ENCODE assay signal across 8 mouse cellular contexts in the genomic region with DNA sequence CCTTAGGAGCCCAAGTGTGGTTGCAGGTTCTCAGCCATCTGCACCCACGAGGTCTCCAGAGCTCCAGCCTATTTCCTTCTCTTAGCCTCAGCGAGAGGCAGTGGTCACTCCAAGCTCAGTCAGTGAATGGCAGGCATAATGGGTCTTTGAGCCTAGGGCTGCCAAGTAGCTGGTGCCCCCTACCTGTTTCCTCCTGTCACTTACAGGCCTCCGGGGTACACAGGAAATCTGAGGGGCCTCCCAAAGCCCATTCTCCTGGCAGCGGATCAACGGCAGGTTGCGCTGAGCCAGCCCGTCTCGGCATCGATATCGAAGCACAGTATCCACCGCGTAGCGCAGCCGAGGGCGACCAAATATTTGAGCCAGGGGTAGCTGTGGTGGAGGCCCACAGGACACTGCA. TPM values are rescaled to one million over a fixed set of nuclear protein-coding genes. Genes with fewer than 3 reads are reported as not detected.
DNase-seq lines count a peak whose midpoint lies in the region; ATAC-seq and TF ChIP-seq lines count a peak whose summit lies in the region.

No protein-coding gene starts in this region.

- DNase-seq in heart, adult 18-20 months = no peak
- DNase-seq in forebrain, embryonic 14.5 days (ENCODE audit: low spot score) = peak; percentile 55
- DNase-seq in layer of hippocampus, postnatal 25 days (ENCODE audit: extremely low spot score in 1 of 2, low spot score in 1 of 2) = no peak
- no peak for DNase-seq in adrenal gland, postnatal 25 days

- 11% methylated on average over 15 of the region's 15 CpGs for WGBS in heart, embryonic 12.5 days
- 4% methylated on average over 15 of the region's 15 CpGs for WGBS in forebrain, embryonic 14.5 days
- 3% methylated on average over 15 of the region's 15 CpGs for WGBS in liver, embryonic 16.5 days (ENCODE audit: insufficient replicate concordance)

- peak; percentile 2; the same call in 1 of the 2 replicates for TF ChIP-seq CTCF in E14TG2a.4 (conservative IDR thresholded peaks at IDR 0.05; ENCODE audit: low read length)

- H3K36me3 ChIP-seq in heart, embryonic 12.5 days = no peaks in the 10 kb centered on the region
- no peaks in the 10 kb centered on the region for H3K36me3 ChIP-seq in E14TG2a.4 (ENCODE audit: insufficient read depth, low read length)
- no peaks in the 10 kb centered on the region for H3K36me3 ChIP-seq in forebrain, embryonic 14.5 days (ENCODE audit: control insufficient read depth, insufficient read depth, low read length)
- no peaks in the 10 kb centered on the region for H3K36me3 ChIP-seq in liver, embryonic 16.5 days (ENCODE audit: control insufficient read depth, insufficient read depth)

- ATAC-seq in heart, embryonic 12.5 days (ENCODE audit: insufficient number of reproducible peaks, low FRiP score) = no peak
- no peak; the same call in 1 of the 2 replicates for ATAC-seq in forebrain, embryonic 14.5 days
- no peak for ATAC-seq in liver, embryonic 16.5 days (ENCODE audit: low read depth)
- ATAC-seq in erythroid progenitor cell, adult 5-6 weeks (replicated peaks; ENCODE audit: low FRiP score, poor library complexity, severe bottlenecking) = no peak

- peak overlapping the region; percentile 70 for H3K4me2 ChIP-seq in heart, embryonic 12.5 days
- H3K4me2 ChIP-seq in forebrain, embryonic 14.5 days (ENCODE audit: low read length) = peak overlapping the region; percentile 73
- H3K4me2 ChIP-seq in liver, embryonic 16.5 days (ENCODE audit: low read depth, low read length) = peak overlapping the region; percentile 53

- no peaks in the 10 kb centered on the region for H3K9me3 ChIP-seq in heart, embryonic 12.5 days (replicated peaks)
- no peaks in the 10 kb centered on the region for H3K9me3 ChIP-seq in E14TG2a.4 (ENCODE audit: low read length)
- H3K9me3 ChIP-seq in forebrain, embryonic 14.5 days (replicated peaks; ENCODE audit: control insufficient read depth, low read length) = no peaks in the 10 kb centered on the region
- no peaks in the 10 kb centered on the region for H3K9me3 ChIP-seq in liver, embryonic 16.5 days (replicated peaks; ENCODE audit: control insufficient read depth, low read length)

- peak overlapping the region; percentile 51 for H3K9ac ChIP-seq in heart, embryonic 12.5 days
- H3K9ac ChIP-seq in forebrain, embryonic 14.5 days (ENCODE audit: low read length) = peak overlapping the region; percentile 62
- H3K9ac ChIP-seq in liver, embryonic 16.5 days (ENCODE audit: low read depth, low read length) = no peak overlapping the region

- H3K4me3 ChIP-seq in heart, embryonic 12.5 days = peak overlapping the region; percentile 38
- H3K4me3 ChIP-seq in E14TG2a.4 (replicated peaks; ENCODE audit: low read length) = peak overlapping the region; percentile 73
- peak overlapping the region; percentile 37 for H3K4me3 ChIP-seq in forebrain, embryonic 14.5 days (ENCODE audit: low read depth, low read length)
- peak overlapping the region; percentile 14 for H3K4me3 ChIP-seq in liver, embryonic 16.5 days (ENCODE audit: low read depth, low read length)

- peaks cover 51% of the 10 kb centered on the region for H3K4me1 ChIP-seq in heart, embryonic 12.5 days (replicated peaks)
- peaks cover 57% of the 10 kb centered on the region for H3K4me1 ChIP-seq in E14TG2a.4 (replicated peaks; ENCODE audit: low read depth, low read length)
- peaks cover 37% of the 10 kb centered on the region for H3K4me1 ChIP-seq in forebrain, embryonic 14.5 days (ENCODE audit: control insufficient read depth, insufficient read depth, low read length)
- peaks cover 9% of the 10 kb centered on the region for H3K4me1 ChIP-seq in liver, embryonic 16.5 days (ENCODE audit: control insufficient read depth, low read depth, low read length)

- H3K27me3 ChIP-seq in heart, embryonic 12.5 days (replicated peaks) = peaks cover 47% of the 10 kb centered on the region
- H3K27me3 ChIP-seq in E14TG2a.4 (ENCODE audit: insufficient read depth, low read length) = peaks cover 88% of the 10 kb centered on the region
- H3K27me3 ChIP-seq in forebrain, embryonic 14.5 days (replicated peaks; ENCODE audit: control insufficient read depth, insufficient read depth, low read length) = no peaks in the 10 kb centered on the region
- peaks cover 20% of the 10 kb centered on the region for H3K27me3 ChIP-seq in liver, embryonic 16.5 days (ENCODE audit: control insufficient read depth, insufficient read depth, low read depth, low read length)

- no peak overlapping the region for H3K27ac ChIP-seq in heart, embryonic 12.5 days (ENCODE audit: poor library complexity, severe bottlenecking)
- H3K27ac ChIP-seq in forebrain, embryonic 14.5 days (ENCODE audit: low read depth, low read length) = peak overlapping the region; percentile 40
- H3K27ac ChIP-seq in liver, embryonic 16.5 days (ENCODE audit: low read length) = no peak overlapping the region

RNA-seq across cellular contexts. Expression of a gene that starts 12.0 kb away (rescaled TPM):
- 0.09 and 0.15 TPM in 2 replicates for polyA plus RNA-seq in heart, embryonic 12.5 days (2016; fragmentation: Nextera tagmentation; extraction: Ambion mirVana)
- under 1 TPM in 1 of 2 experiments, not detected in 1; 0.32 TPM for total RNA-seq in heart, adult 18-20 months (2021)
- polyA plus RNA-seq in forebrain, embryonic 14.5 days (2014; fragmentation: Nextera tagmentation; extraction: Ambion mirVana) = 13.5 and 21.9 TPM in 2 replicates
- polyA plus RNA-seq in liver, embryonic 16.5 days (2015; fragmentation: Nextera tagmentation; extraction: Ambion mirVana) = 0.04 TPM in 1 of 2 replicates, not detected in the other
- not detected in 2 replicates for total RNA-seq in erythroid progenitor cell, adult 5-6 weeks (2015; ENCODE audit: low replicate concordance)
- total RNA-seq in erythroid progenitor cell, adult 5-6 weeks (2017; ENCODE audit: low replicate concordance) = not detected in 2 replicates
- 100 to 1,000 TPM; 329 to 388 TPM for total RNA-seq in layer of hippocampus, postnatal 25 days (2021)
- total RNA-seq in adrenal gland, postnatal 25 days (2021) = 62.8 and 74.9 TPM in 2 replicates

RNA-seq across cellular contexts. Expression of a gene that starts 17.2 kb away (rescaled TPM):
- polyA plus RNA-seq in heart, embryonic 12.5 days (2016; fragmentation: Nextera tagmentation; extraction: Ambion mirVana) = 33.0 and 34.6 TPM in 2 replicates
- 10 to 100 TPM; 12.5 to 24.8 TPM for total RNA-seq in heart, adult 18-20 months (2021)
- polyA plus RNA-seq in forebrain, embryonic 14.5 days (2014; fragmentation: Nextera tagmentation; extraction: Ambion mirVana) = 23.1 and 27.8 TPM in 2 replicates
- polyA plus RNA-seq in liver, embryonic 16.5 days (2015; fragmentation: Nextera tagmentation; extraction: Ambion mirVana) = 1.2 and 1.4 TPM in 2 replicates
- total RNA-seq in erythroid progenitor cell, adult 5-6 weeks (2015; ENCODE audit: low replicate concordance) = not detected in 2 replicates
- not detected in 2 replicates for total RNA-seq in erythroid progenitor cell, adult 5-6 weeks (2017; ENCODE audit: low replicate concordance)
- total RNA-seq in layer of hippocampus, postnatal 25 days (2021) = 1 to 10 TPM; 4.6 to 5.5 TPM
- total RNA-seq in adrenal gland, postnatal 25 days (2021) = 8.7 and 9.3 TPM in 2 replicates

RNA-seq across cellular contexts. Expression of a gene that starts 39.3 kb away (rescaled TPM):
- 0.08 and 0.17 TPM in 2 replicates for polyA plus RNA-seq in heart, embryonic 12.5 days (2016; fragmentation: Nextera tagmentation; extraction: Ambion mirVana)
- total RNA-seq in heart, adult 18-20 months (2021) = not detected
- 0.52 TPM in 1 of 2 replicates, not detected in the other for polyA plus RNA-seq in forebrain, embryonic 14.5 days (2014; fragmentation: Nextera tagmentation; extraction: Ambion mirVana)
- polyA plus RNA-seq in liver, embryonic 16.5 days (2015; fragmentation: Nextera tagmentation; extraction: Ambion mirVana) = not detected in 2 replicates
- not detected in 2 replicates for total RNA-seq in erythroid progenitor cell, adult 5-6 weeks (2015; ENCODE audit: low replicate concordance)
- total RNA-seq in erythroid progenitor cell, adult 5-6 weeks (2017; ENCODE audit: low replicate concordance) = not detected in 2 replicates
- 10 to 100 TPM in 1 of 2 experiments, 1 to 10 TPM in 1; 7.3 to 12.0 TPM for total RNA-seq in layer of hippocampus, postnatal 25 days (2021)
- not detected in 2 replicates for total RNA-seq in adrenal gland, postnatal 25 days (2021)

RNA-seq across cellular contexts. Expression of a gene that starts 39.6 kb away (rescaled TPM):
- polyA plus RNA-seq in heart, embryonic 12.5 days (2016; fragmentation: Nextera tagmentation; extraction: Ambion mirVana) = 7.3 and 8.0 TPM in 2 replicates
- not detected for total RNA-seq in heart, adult 18-20 months (2021)
- polyA plus RNA-seq in forebrain, embryonic 14.5 days (2014; fragmentation: Nextera tagmentation; extraction: Ambion mirVana) = 32.8 and 35.9 TPM in 2 replicates
- polyA plus RNA-seq in liver, embryonic 16.5 days (2015; fragmentation: Nextera tagmentation; extraction: Ambion mirVana) = 0.09 and 0.25 TPM in 2 replicates
- total RNA-seq in erythroid progenitor cell, adult 5-6 weeks (2015; ENCODE audit: low replicate concordance) = not detected in 2 replicates
- not detected in 2 replicates for total RNA-seq in erythroid progenitor cell, adult 5-6 weeks (2017; ENCODE audit: low replicate concordance)
- total RNA-seq in layer of hippocampus, postnatal 25 days (2021) = 1 to 10 TPM; 2.2 to 2.3 TPM
- total RNA-seq in adrenal gland, postnatal 25 days (2021) = not detected in 2 replicates

RNA-seq across cellular contexts. Expression of a gene that starts 54.8 kb away (rescaled TPM):
- 19.2 and 19.7 TPM in 2 replicates for polyA plus RNA-seq in heart, embryonic 12.5 days (2016; fragmentation: Nextera tagmentation; extraction: Ambion mirVana)
- 10 to 100 TPM; 10.9 to 12.3 TPM for total RNA-seq in heart, adult 18-20 months (2021)
- polyA plus RNA-seq in forebrain, embryonic 14.5 days (2014; fragmentation: Nextera tagmentation; extraction: Ambion mirVana) = 22.9 and 25.2 TPM in 2 replicates
- 13.2 and 14.1 TPM in 2 replicates for polyA plus RNA-seq in liver, embryonic 16.5 days (2015; fragmentation: Nextera tagmentation; extraction: Ambion mirVana)
- total RNA-seq in erythroid progenitor cell, adult 5-6 weeks (2015; ENCODE audit: low replicate concordance) = 3.6 and 8.4 TPM in 2 replicates
- 3.6 and 5.4 TPM in 2 replicates for total RNA-seq in erythroid progenitor cell, adult 5-6 weeks (2017; ENCODE audit: low replicate concordance)
- 10 to 100 TPM; 14.9 to 15.7 TPM for total RNA-seq in layer of hippocampus, postnatal 25 days (2021)
- total RNA-seq in adrenal gland, postnatal 25 days (2021) = 14.1 and 23.4 TPM in 2 replicates

Comparison
In these comparisons a context has a peak if more than half of its experiments do, and no peak if none do; other contexts are left out.
1. H3K4me3 ChIP-seq: peak in every context shown above with its lines; median percentile 73 in E14TG2a.4; 38 in heart, embryonic 12.5 days; 37 in forebrain, embryonic 14.5 days; 14 in liver, embryonic 16.5 days.
2. RNA of a gene that starts 12.0 kb away (total RNA-seq): 329 to 388 TPM in layer of hippocampus, postnatal 25 days and 62.8 to 74.9 TPM in adrenal gland, postnatal 25 days; 0.32 TPM in heart, adult 18-20 months and not detected in erythroid progenitor cell, adult 5-6 weeks; every median in the first group is over 10 times any median in the second.
3. Peak in every context shown above with its lines, with median percentiles within 50 percentile points of each other: H3K4me2 ChIP-seq.